ENCODE assay signal across 8 mouse cellular contexts in the genomic region with DNA sequence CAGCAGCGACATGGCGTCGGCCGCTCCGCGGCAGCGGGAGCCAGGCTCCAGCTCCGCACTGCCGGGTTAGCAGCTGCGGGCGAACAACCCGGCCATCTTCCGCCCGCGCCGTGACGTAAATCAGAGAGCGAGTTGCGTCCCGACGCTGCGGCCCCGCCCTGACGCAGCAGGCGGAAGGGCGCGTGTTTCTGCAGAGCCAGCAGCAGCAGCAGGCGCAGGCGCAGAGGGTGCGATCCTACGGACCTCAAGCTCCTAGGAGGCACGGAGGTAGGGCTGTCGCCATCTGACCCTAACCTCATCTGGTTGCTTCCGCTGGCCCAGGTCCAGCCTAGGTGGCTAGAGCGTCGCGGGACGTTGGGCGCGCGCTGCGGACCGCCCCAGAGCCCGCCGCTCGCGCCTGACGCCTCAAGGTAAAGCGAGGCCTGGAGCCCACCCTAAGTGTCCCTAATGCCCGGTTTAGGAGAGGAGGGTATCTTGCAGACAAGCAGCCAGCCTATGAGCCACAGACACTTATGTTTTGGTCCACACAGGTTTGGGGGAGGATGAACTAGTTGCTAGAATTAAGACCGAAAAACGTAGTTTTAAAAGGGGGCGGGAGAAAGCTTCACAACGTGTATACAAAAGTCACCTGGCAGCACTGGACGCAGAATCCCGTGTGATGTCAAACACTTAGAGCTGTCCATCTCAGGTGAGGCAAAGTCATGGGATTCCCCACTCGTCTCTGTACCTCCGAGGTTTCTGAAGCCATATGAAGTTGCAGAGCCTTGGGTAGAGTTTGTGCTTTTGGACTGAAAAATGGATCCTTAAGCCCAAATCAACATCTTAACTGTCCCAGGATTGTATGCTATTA. TPM values are rescaled to one million over a fixed set of nuclear protein-coding genes. Genes with fewer than 3 reads are reported as not detected.
DNase-seq lines count a peak whose midpoint lies in the region; ATAC-seq and TF ChIP-seq lines count a peak whose summit lies in the region.

TSS of gene Gak (minus strand) at position 122 of the 850 bp plus-strand sequence.
TSS of gene Tmem175 (plus strand) at position 137 of the 850 bp plus-strand sequence.

- peak within 1 kb of the TSS; percentile 96 for H3K9ac ChIP-seq in heart, embryonic 11.5 days (ENCODE audit: low read depth, low read length)
- H3K9ac ChIP-seq in kidney, embryonic 16.5 days (replicated peaks; ENCODE audit: low read length), result peak within 1 kb of the TSS; percentile 97
- H3K9ac ChIP-seq in liver, adult 2 months (ENCODE audit: low read depth, low read length), result peak within 1 kb of the TSS; percentile 93

- TF ChIP-seq CTCF in C2C12 (IDR thresholded peaks at IDR 0.05; ENCODE audit: control insufficient read depth, insufficient read depth, insufficient read length), result no peak
- TF ChIP-seq CTCF in brain, embryonic 14.5 days (IDR thresholded peaks at IDR 0.05; ENCODE audit: borderline replicate concordance, extremely low read depth, insufficient read depth, insufficient read length), result no peak
- TF ChIP-seq CTCF in liver, adult 2 months (IDR thresholded peaks at IDR 0.05; ENCODE audit: low read depth, low read length), result no peak

- DNase-seq in brain, embryonic 14.5 days (ENCODE audit: low read depth), result peak; percentile 98
- DNase-seq in liver, adult 2 months (ENCODE audit: extremely low read depth, low read depth, low spot score), result peak; percentile 93
- peak; percentile 96 for DNase-seq in splenic B cell, adult 2 months (ENCODE audit: low read depth, low spot score)

- H3K79me2 ChIP-seq in C2C12 (ENCODE audit: control insufficient read depth, insufficient read depth) (peaks cover 60% of the 10 kb centered on the region), myocyte (ENCODE audit: control insufficient read depth, insufficient read depth) (peaks cover 43% of the 10 kb centered on the region)
- H3K79me2 ChIP-seq in liver, adult 2 months (ENCODE audit: control insufficient read depth, insufficient read depth, low read length), result peaks cover 25% of the 10 kb centered on the region

- TF ChIP-seq POLR2A in brain, embryonic 14.5 days (IDR thresholded peaks at IDR 0.05; ENCODE audit: borderline replicate concordance, extremely low read depth, insufficient read depth, insufficient read length, poor library complexity, severe bottlenecking), result peak; percentile 97
- peak; percentile 92 for TF ChIP-seq POLR2A in liver, adult 2 months (IDR thresholded peaks at IDR 0.05; ENCODE audit: extremely low read depth, insufficient read depth, low read length)
- TF ChIP-seq POLR2A in myocyte (IDR thresholded peaks at IDR 0.05; ENCODE audit: insufficient read length, low read depth), result peak; percentile 96

- peaks cover 10% of the 10 kb centered on the region for H3K36me3 ChIP-seq in C2C12 (ENCODE audit: control insufficient read depth, insufficient read depth)
- peaks cover 12% of the 10 kb centered on the region for H3K36me3 ChIP-seq in erythroblast, embryonic 14.5 days (ENCODE audit: control insufficient read depth)
- H3K36me3 ChIP-seq in heart, embryonic 11.5 days (ENCODE audit: control insufficient read depth, insufficient read depth, low read length), result no peaks in the 10 kb centered on the region
- no peaks in the 10 kb centered on the region for H3K36me3 ChIP-seq in kidney, embryonic 16.5 days (ENCODE audit: insufficient read depth, low read length)
- no peaks in the 10 kb centered on the region for H3K36me3 ChIP-seq in liver, adult 2 months (ENCODE audit: control insufficient read depth, insufficient read depth, low read length)
- no peaks in the 10 kb centered on the region for H3K36me3 ChIP-seq in myocyte (ENCODE audit: control insufficient read depth, insufficient read depth)
- H3K36me3 ChIP-seq in splenic B cell, adult 2 months (ENCODE audit: control insufficient read depth, insufficient read depth, low read length, poor library complexity, severe bottlenecking), result 0 out of 2 replicates have a peak, but pooled peaks cover 2% of the 10 kb centered on the region

- ATAC-seq in heart, embryonic 11.5 days (replicated peaks; ENCODE audit: insufficient number of reproducible peaks, low FRiP score, low TSS enrichment), result peak; percentile 93
- peak; percentile 99 for ATAC-seq in kidney, embryonic 16.5 days (ENCODE audit: low FRiP score, low TSS enrichment)

- under 1% methylated on average over 58 of the region's 58 CpGs for WGBS in heart, embryonic 11.5 days (ENCODE audit: insufficient replicate concordance)
- under 1% methylated on average over 58 of the region's 58 CpGs for WGBS in kidney, embryonic 16.5 days
- under 1% methylated on average over 58 of the region's 58 CpGs for WGBS in liver, adult 2 months

- peaks cover 46% of the 10 kb centered on the region for H3K79me3 ChIP-seq in C2C12 (ENCODE audit: low read depth)

- H3K4me3 ChIP-seq in C2C12 (ENCODE audit: insufficient read depth, poor library complexity, severe bottlenecking) (peak within 1 kb of the TSS; percentile 72), myocyte (peak within 1 kb of the TSS; percentile 86)
- H3K4me3 ChIP-seq in erythroblast, embryonic 14.5 days (replicated peaks), result peak within 1 kb of the TSS; percentile 100
- peak within 1 kb of the TSS; percentile 96 for H3K4me3 ChIP-seq in heart, embryonic 11.5 days (ENCODE audit: low read depth, low read length)
- H3K4me3 ChIP-seq in kidney, embryonic 16.5 days (ENCODE audit: low read length), result peak within 1 kb of the TSS; percentile 93
- H3K4me3 ChIP-seq in liver, adult 2 months (ENCODE audit: insufficient read depth, low read depth, low read length), result peak within 1 kb of the TSS; percentile 86

- H3K4me1 ChIP-seq in erythroblast, embryonic 14.5 days (ENCODE audit: control insufficient read depth), result peaks cover 50% of the 10 kb centered on the region
- H3K4me1 ChIP-seq in heart, embryonic 11.5 days (ENCODE audit: control insufficient read depth, insufficient read depth, low read length), result peaks cover 12% of the 10 kb centered on the region
- peaks cover 24% of the 10 kb centered on the region for H3K4me1 ChIP-seq in kidney, embryonic 16.5 days (ENCODE audit: insufficient read depth, low read length)
- peaks cover 10% of the 10 kb centered on the region; the same call in 1 of the 2 replicates for H3K4me1 ChIP-seq in liver, adult 2 months (ENCODE audit: control insufficient read depth, insufficient read depth, low read length)

- H3K4me2 ChIP-seq in heart, embryonic 11.5 days, result peak within 1 kb of the TSS; percentile 93
- peak within 1 kb of the TSS; percentile 81 for H3K4me2 ChIP-seq in kidney, embryonic 16.5 days (replicated peaks; ENCODE audit: low read depth, low read length)
- H3K4me2 ChIP-seq in myocyte (ENCODE audit: low read depth), result peak within 1 kb of the TSS; percentile 83

- H3ac ChIP-seq in C2C12 (ENCODE audit: control insufficient read depth, insufficient read length, low read depth), result peak within 1 kb of the TSS; percentile 86
- peak within 1 kb of the TSS; percentile 78 for H3ac ChIP-seq in myocyte (ENCODE audit: control insufficient read depth, insufficient read length)

- H3K27me3 ChIP-seq in C2C12 (ENCODE audit: control insufficient read depth, insufficient read depth, insufficient read length), result no peaks in the 10 kb centered on the region
- no peaks in the 10 kb centered on the region for H3K27me3 ChIP-seq in erythroblast, embryonic 14.5 days (ENCODE audit: control insufficient read depth)
- no peaks in the 10 kb centered on the region for H3K27me3 ChIP-seq in heart, embryonic 11.5 days (ENCODE audit: control insufficient read depth, insufficient read depth, low read length)
- H3K27me3 ChIP-seq in kidney, embryonic 16.5 days (ENCODE audit: insufficient read depth, low read length), result no peaks in the 10 kb centered on the region
- no peaks in the 10 kb centered on the region for H3K27me3 ChIP-seq in liver, adult 2 months (ENCODE audit: control insufficient read depth, insufficient read depth, low read length)
- H3K27me3 ChIP-seq in myocyte (ENCODE audit: control insufficient read depth, insufficient read depth, insufficient read length), result no peaks in the 10 kb centered on the region
- no peaks in the 10 kb centered on the region for H3K27me3 ChIP-seq in splenic B cell, adult 2 months (ENCODE audit: control insufficient read depth, insufficient read depth, low read length, poor library complexity, severe bottlenecking)

- peak within 1 kb of the TSS; percentile 90 for H3K27ac ChIP-seq in heart, embryonic 11.5 days (ENCODE audit: low read depth, low read length)
- H3K27ac ChIP-seq in kidney, embryonic 16.5 days (ENCODE audit: low read length), result peak within 1 kb of the TSS; percentile 90
- H3K27ac ChIP-seq in liver, adult 2 months (replicated peaks; ENCODE audit: insufficient read depth, low read depth, low read length), result peak within 1 kb of the TSS; percentile 79

- no peaks in the 10 kb centered on the region for H3K9me3 ChIP-seq in erythroblast, embryonic 14.5 days (ENCODE audit: control insufficient read depth, low read length)
- no peaks in the 10 kb centered on the region for H3K9me3 ChIP-seq in heart, embryonic 11.5 days (replicated peaks; ENCODE audit: control insufficient read depth, low read length)
- H3K9me3 ChIP-seq in kidney, embryonic 16.5 days (ENCODE audit: low read length), result no peaks in the 10 kb centered on the region

TF ChIP-seq in C2C12, 6 proteins besides CTCF, POLR2A, EP300 and RAD21 (continues in another document):
- TF ChIP-seq USF1 (IDR thresholded peaks at IDR 0.05; ENCODE audit: low read depth) (no peak), CEBPB (IDR thresholded peaks at IDR 0.05; ENCODE audit: low read depth) (no peak)

TF ChIP-seq in myocyte, 11 proteins besides CTCF, POLR2A, EP300 and RAD21 (continues in another document):
- TF ChIP-seq REST (IDR thresholded peaks at IDR 0.05; ENCODE audit: insufficient read depth, insufficient read length) (no peak), USF1 (IDR thresholded peaks at IDR 0.05; ENCODE audit: low read depth) (no peak), SRF (IDR thresholded peaks at IDR 0.05; ENCODE audit: control insufficient read depth, insufficient read length, low read depth) (no peak)

RNA-seq across cellular contexts. Expression of gene Gak, which starts in this region (rescaled TPM):
- 44.0 TPM for polyA plus RNA-seq in C2C12 (2012; fragmentation: generic; extraction: Trizol)
- polyA plus RNA-seq in brain, embryonic 14.5 days (2012; rRNA removed), result 62.7 and 68.3 TPM in 2 replicates
- polyA plus RNA-seq in erythroblast, embryonic 14.5 days (2012), result 5.2 and 6.8 TPM in 2 replicates
- polyA plus RNA-seq in heart, embryonic 11.5 days (2014; fragmentation: Nextera tagmentation; extraction: Ambion mirVana), result 29.4 and 32.1 TPM in 2 replicates
- polyA plus RNA-seq in kidney, embryonic 16.5 days (2015; fragmentation: Nextera tagmentation; extraction: Ambion mirVana), result 63.3 and 67.3 TPM in 2 replicates
- 32.7 and 39.8 TPM in 2 replicates for total RNA-seq in liver, adult 2 months (2014; rRNA removed)
- 48.0 and 54.7 TPM in 2 replicates for polyA plus RNA-seq in liver, adult 2 months (2012; rRNA removed)
- polyA plus RNA-seq in myocyte (2012; fragmentation: generic; extraction: Trizol), result 46.1 TPM

RNA-seq across cellular contexts. Expression of gene Tmem175, which starts in this region (rescaled TPM):
- 9.1 TPM for polyA plus RNA-seq in C2C12 (2012; fragmentation: generic; extraction: Trizol)
- polyA plus RNA-seq in brain, embryonic 14.5 days (2012; rRNA removed), result 32.6 and 39.4 TPM in 2 replicates
- 0.09 and 0.14 TPM in 2 replicates for polyA plus RNA-seq in erythroblast, embryonic 14.5 days (2012)
- polyA plus RNA-seq in heart, embryonic 11.5 days (2014; fragmentation: Nextera tagmentation; extraction: Ambion mirVana), result 20.0 and 22.2 TPM in 2 replicates
- polyA plus RNA-seq in kidney, embryonic 16.5 days (2015; fragmentation: Nextera tagmentation; extraction: Ambion mirVana), result 31.9 and 32.7 TPM in 2 replicates
- total RNA-seq in liver, adult 2 months (2014; rRNA removed), result 6.0 and 9.9 TPM in 2 replicates
- 19.4 TPM in 2 replicates for polyA plus RNA-seq in liver, adult 2 months (2012; rRNA removed)
- 15.1 TPM for polyA plus RNA-seq in myocyte (2012; fragmentation: generic; extraction: Trizol)

Comparison
In these comparisons a context has a peak if more than half of its experiments do, and no peak if none do; other contexts are left out.
1. Peak in every context shown above with its lines: DNase-seq, ATAC-seq, H3K4me3 ChIP-seq and H3K27ac ChIP-seq.